Mouse (Mus musculus): ENCODE data around the gene Pde11a. TPM values are rescaled to one million over a fixed set of nuclear protein-coding genes. Genes with fewer than 3 reads are reported as not detected.

Pde11a gene
- polyA plus RNA-seq, 1 experiment from 2014 or later: 0.57 TPM

- 68% methylated on average over 10 of the region's 10 CpGs for WGBS
- H3K9me3 ChIP-seq: no peaks in the 10 kb centered on the region
- H3K9ac ChIP-seq: no peak overlapping the region
- no peak overlapping the region for H3K4me2 ChIP-seq (replicated peaks)
- no peak overlapping the region for H3K4me3 ChIP-seq (replicated peaks)
- no peak for ATAC-seq
- H3K27me3 ChIP-seq (replicated peaks): no peaks in the 10 kb centered on the region
- H3K27ac ChIP-seq: no peak overlapping the region
- no peaks in the 10 kb centered on the region for H3K4me1 ChIP-seq (replicated peaks)
- no peaks in the 10 kb centered on the region for H3K36me3 ChIP-seq
These were observed 100.7 kb downstream of the Pde11a start for GRCm38 (mm10) chr2:76237638-76238420.

- Histone ChIP-seq H3K36me3 (no peaks in the 10 kb centered on the region), H3K27ac (no peak overlapping the region), H3K4me3 (replicated peaks) (no peak overlapping the region), H3K4me1 (replicated peaks) (no peaks in the 10 kb centered on the region), H3K9me3 (no peaks in the 10 kb centered on the region), H3K9ac (no peak overlapping the region), H3K27me3 (replicated peaks) (no peaks in the 10 kb centered on the region), H3K4me2 (replicated peaks) (no peak overlapping the region)
- WGBS: 58% methylated on average over 6 of the region's 6 CpGs
- ATAC-seq: no peak
These were observed 118.0 kb downstream of the Pde11a start for GRCm38 (mm10) chr2:76220364-76221108.

- no peaks in the 10 kb centered on the region for H3K36me3 ChIP-seq
- no peak overlapping the region for H3K4me2 ChIP-seq (replicated peaks)
- WGBS: 80% methylated on average over 6 of the region's 6 CpGs
- no peaks in the 10 kb centered on the region for H3K4me1 ChIP-seq (replicated peaks)
- ATAC-seq: no peak
- no peak overlapping the region for H3K9ac ChIP-seq
- no peaks in the 10 kb centered on the region for H3K9me3 ChIP-seq
- no peaks in the 10 kb centered on the region for H3K27me3 ChIP-seq (replicated peaks)
- no peak overlapping the region for H3K4me3 ChIP-seq (replicated peaks)
- H3K27ac ChIP-seq: no peak overlapping the region
These were observed 119.0 kb downstream of the Pde11a start for GRCm38 (mm10) chr2:76219540-76219939.

GRCm38 (mm10) chr2:76216146-76216545 is 122.4 kb downstream of the Pde11a start:
- ATAC-seq: no peak
- Histone ChIP-seq H3K4me1 (replicated peaks) (no peaks in the 10 kb centered on the region), H3K9me3 (no peaks in the 10 kb centered on the region), H3K27ac (no peak overlapping the region), H3K36me3 (no peaks in the 10 kb centered on the region), H3K4me2 (replicated peaks) (no peak overlapping the region), H3K27me3 (replicated peaks) (no peaks in the 10 kb centered on the region), H3K4me3 (replicated peaks) (no peak overlapping the region), H3K9ac (no peak overlapping the region)
- 79% methylated on average over 7 of the region's 7 CpGs for WGBS

- Histone ChIP-seq H3K9me3 (no peaks in the 10 kb centered on the region), H3K9ac (no peak overlapping the region), H3K36me3 (no peaks in the 10 kb centered on the region), H3K4me1 (replicated peaks) (no peaks in the 10 kb centered on the region), H3K27me3 (replicated peaks) (no peaks in the 10 kb centered on the region), H3K4me3 (replicated peaks) (no peak overlapping the region), H3K4me2 (replicated peaks) (no peak overlapping the region), H3K27ac (no peak overlapping the region)
- 82% methylated on average over 9 of the region's 9 CpGs for WGBS
- ATAC-seq: no peak
These were observed 123.4 kb downstream of the Pde11a start for GRCm38 (mm10) chr2:76215219-76215618.

GRCm38 (mm10) chr2:76185126-76185525 is 153.4 kb downstream of the Pde11a start:
- no peak overlapping the region for H3K9ac ChIP-seq
- WGBS: 54% methylated on average over 1 of the region's 1 CpGs

GRCm38 (mm10) chr2:76162822-76163221 is 175.8 kb downstream of the Pde11a start:
- 82% methylated on average over 4 of the region's 4 CpGs for WGBS
- Histone ChIP-seq H3K4me1 (replicated peaks) (no peaks in the 10 kb centered on the region), H3K9me3 (no peaks in the 10 kb centered on the region), H3K27ac (no peak overlapping the region), H3K27me3 (replicated peaks) (no peaks in the 10 kb centered on the region), H3K9ac (no peak overlapping the region), H3K4me3 (replicated peaks) (no peak overlapping the region), H3K4me2 (replicated peaks) (no peak overlapping the region), H3K36me3 (no peaks in the 10 kb centered on the region)
- ATAC-seq: no peak

More at GRCm38 (mm10) chr2:76185126-76185525, 153.4 kb downstream of the Pde11a start:
- Histone ChIP-seq H3K27ac (no peak overlapping the region), H3K4me2 (replicated peaks) (no peak overlapping the region), H3K4me1 (replicated peaks) (no peaks in the 10 kb centered on the region), H3K36me3 (no peaks in the 10 kb centered on the region), H3K27me3 (replicated peaks) (no peaks in the 10 kb centered on the region), H3K9me3 (no peaks in the 10 kb centered on the region), H3K4me3 (replicated peaks) (no peak overlapping the region)
- no peak for ATAC-seq

GRCm38 (mm10) chr2:76158973-76159372 is 179.6 kb downstream of the Pde11a start:
- H3K9ac ChIP-seq: no peak overlapping the region
- no peaks in the 10 kb centered on the region for H3K9me3 ChIP-seq
- WGBS: 50% methylated on average over 2 of the region's 2 CpGs
- ATAC-seq: no peak
- H3K36me3 ChIP-seq: no peaks in the 10 kb centered on the region
- no peak overlapping the region for H3K4me3 ChIP-seq (replicated peaks)
- H3K4me1 ChIP-seq (replicated peaks): no peaks in the 10 kb centered on the region
- H3K4me2 ChIP-seq (replicated peaks): no peak overlapping the region
- H3K27me3 ChIP-seq (replicated peaks): no peaks in the 10 kb centered on the region
- no peak overlapping the region for H3K27ac ChIP-seq

- H3K9me3 ChIP-seq: no peaks in the 10 kb centered on the region
- WGBS: 81% methylated on average over 10 of the region's 10 CpGs
- H3K4me2 ChIP-seq (replicated peaks): no peak overlapping the region
- ATAC-seq: no peak
- H3K36me3 ChIP-seq: no peaks in the 10 kb centered on the region
- H3K9ac ChIP-seq: no peak overlapping the region
- no peaks in the 10 kb centered on the region for H3K27me3 ChIP-seq (replicated peaks)
- H3K4me3 ChIP-seq (replicated peaks): no peak overlapping the region
- H3K4me1 ChIP-seq (replicated peaks): no peaks in the 10 kb centered on the region
- no peak overlapping the region for H3K27ac ChIP-seq
These were observed 197.4 kb downstream of the Pde11a start for GRCm38 (mm10) chr2:76141136-76141535.

GRCm38 (mm10) chr2:76132983-76133382 is 205.6 kb downstream of the Pde11a start:
- H3K27ac ChIP-seq: no peak overlapping the region
- WGBS: 60% methylated on average over 3 of the region's 3 CpGs
- no peaks in the 10 kb centered on the region for H3K9me3 ChIP-seq
- no peaks in the 10 kb centered on the region for H3K36me3 ChIP-seq
- no peak overlapping the region for H3K4me3 ChIP-seq (replicated peaks)
- peaks cover 3% of the 10 kb centered on the region; the same call in 1 of the 2 replicates for H3K4me1 ChIP-seq (replicated peaks)
- no peak overlapping the region for H3K4me2 ChIP-seq (replicated peaks)
- no peak for ATAC-seq
- no peak overlapping the region for H3K9ac ChIP-seq
- no peaks in the 10 kb centered on the region for H3K27me3 ChIP-seq (replicated peaks)

GRCm38 (mm10) chr2:76129933-76130627 is 208.5 kb downstream of the Pde11a start:
- Histone ChIP-seq H3K4me3 (replicated peaks) (no peak overlapping the region), H3K4me1 (replicated peaks) (peaks cover 3% of the 10 kb centered on the region; the same call in 1 of the 2 replicates), H3K9ac (no peak overlapping the region), H3K9me3 (no peaks in the 10 kb centered on the region), H3K36me3 (no peaks in the 10 kb centered on the region), H3K4me2 (replicated peaks) (no peak overlapping the region), H3K27ac (no peak overlapping the region), H3K27me3 (replicated peaks) (no peaks in the 10 kb centered on the region)
- WGBS: 61% methylated on average over 12 of the region's 12 CpGs
- peak; percentile 57 for ATAC-seq

- Histone ChIP-seq H3K4me1 (replicated peaks) (peaks cover 3% of the 10 kb centered on the region; the same call in 1 of the 2 replicates), H3K36me3 (no peaks in the 10 kb centered on the region), H3K4me3 (replicated peaks) (0 out of 2 replicates have a peak overlapping the region, but pooled peaks have one; percentile 12), H3K9me3 (no peaks in the 10 kb centered on the region), H3K4me2 (replicated peaks) (peak overlapping the region; percentile 53), H3K27me3 (replicated peaks) (no peaks in the 10 kb centered on the region), H3K9ac (no peak overlapping the region; the same call in 1 of the 2 replicates), H3K27ac (no peak overlapping the region)
- peak; percentile 72 for ATAC-seq
- WGBS: 25% methylated on average over 8 of the region's 8 CpGs
These were observed 209.5 kb downstream of the Pde11a start for GRCm38 (mm10) chr2:76129058-76129437.

Measured in intestine, embryonic 15.5 days (tissue).